Mouse (Mus musculus) heart, postnatal 0 days (tissue): ENCODE measurements around the gene Myo1d. TPM values are rescaled to one million over a fixed set of nuclear protein-coding genes. Genes with fewer than 3 reads are reported as not detected.

Experiments used
- ATAC-seq: fragments of 200-750 bp; cut with Nextera tagmentation; 2 replicates; pipeline ENCODE4 v1.8.0; 2017; ENCODE audit warnings: low read depth, moderate number of reproducible peaks, moderate library complexity; ENCODE audit not compliant: insufficient read depth
- DNase-seq: peaks from one replicate; pipeline ENCODE4 v3.0.0-alpha.2; 2016; ENCODE audit warnings: low spot score
- H3K27ac ChIP-seq: fragments of 300-500 bp; sonication (generic); 2 replicates; pipeline ENCODE4 v1.5.1; 2014; ENCODE audit warnings: low read depth, mild to moderate bottlenecking
- H3K27me3 ChIP-seq: fragments of 300-500 bp; sonication (generic); 2 replicates; pipeline ENCODE4 v1.6.1; 2014; ENCODE audit warnings: low read length, mixed read lengths; ENCODE audit not compliant: control insufficient read depth, insufficient read depth
- H3K36me3 ChIP-seq: fragments of 300-500 bp; sonication (generic); replicated peaks from 2 replicates; pipeline ENCODE4 v1.6.1; 2014; ENCODE audit warnings: low read length, mixed read lengths; ENCODE audit not compliant: control insufficient read depth, insufficient read depth
- H3K4me1 ChIP-seq: fragments of 300-500 bp; sonication (generic); 2 replicates; pipeline ENCODE4 v1.6.1; 2014; ENCODE audit warnings: antibody characterized with exemption; ENCODE audit not compliant: control insufficient read depth, insufficient read depth
- H3K4me2 ChIP-seq: fragments of 300-500 bp; sonication (generic); 2 replicates; pipeline ENCODE4 v1.6.1; 2014; ENCODE audit warnings: low read depth, mild to moderate bottlenecking, low read length, moderate library complexity
- H3K4me3 ChIP-seq: fragments of 300-500 bp; sonication (generic); 2 replicates; pipeline ENCODE4 v1.5.1; 2014; ENCODE audit warnings: low read depth, low read length
- H3K9ac ChIP-seq: fragments of 300-500 bp; sonication (generic); replicated peaks from 2 replicates; pipeline ENCODE4 v1.6.1; 2014; ENCODE audit warnings: low read depth, low read length, mixed read lengths
- H3K9me3 ChIP-seq: fragments of 300-500 bp; sonication (generic); replicated peaks from 2 replicates; pipeline ENCODE4 v1.6.1; 2016; ENCODE audit warnings: low read length; ENCODE audit not compliant: control insufficient read depth
- CTCF ChIP-seq: IDR thresholded peaks from 2 replicates; pipeline ENCODE4 v1.5.1; 2016; ENCODE audit warnings: antibody characterized with exemption, control low read depth, low read depth
- EP300 ChIP-seq: IDR thresholded peaks from 2 replicates; pipeline ENCODE4 v1.6.1; 2016; ENCODE audit warnings: antibody characterized with exemption, low read depth
- WGBS: fragments of 180-500 bp; shearing (Covaris S2); extraction: QIAGEN DNeasy Blood & Tissue Kit; methylation state at CpG from one replicate; pipeline ENCODE4 v1.1.7; 2014; 5-methylcytosine and 5-hydroxymethylcytosine counted together
- polyA plus RNA-seq: library from polyadenylated mRNA; unstranded; fragments of >200 nt; fragmentation: Nextera tagmentation; extraction: Ambion mirVana; gene quantifications from 2 replicates; pipeline ENCODE4 v1.2.1, GENCODE M21; 2015
- total RNA-seq: library from RNA; depleted of rRNA; stranded (reverse); fragments of >200 nt; gene quantifications from 2 replicates; pipeline ENCODE4 v1.2.3, GENCODE M21; 2014; ENCODE audit warnings: low replicate concordance

Myo1d gene
- total and polyA plus RNA-seq, 2 experiments from 2014 or later = 4.5 to 4.6 TPM

- TF ChIP-seq CTCF (no peak), EP300 (no peak)
- Histone ChIP-seq H3K36me3 (peaks cover 5% of the 10 kb centered on the region; the same call in 1 of the 2 replicates), H3K4me2 (no peak overlapping the region), H3K9me3 (no peaks in the 10 kb centered on the region), H3K4me3 (no peak overlapping the region), H3K27me3 (no peaks in the 10 kb centered on the region), H3K9ac (no peak overlapping the region), H3K4me1 (no peaks in the 10 kb centered on the region), H3K27ac (no peak overlapping the region)
- 22% methylated on average over 5 of the region's 5 CpGs for WGBS
- ATAC-seq (no peak), DNase-seq (no peak)
These were observed 190.4 kb downstream of the Myo1d start for GRCm38 (mm10) chr11:80589387-80589786.

DNA sequence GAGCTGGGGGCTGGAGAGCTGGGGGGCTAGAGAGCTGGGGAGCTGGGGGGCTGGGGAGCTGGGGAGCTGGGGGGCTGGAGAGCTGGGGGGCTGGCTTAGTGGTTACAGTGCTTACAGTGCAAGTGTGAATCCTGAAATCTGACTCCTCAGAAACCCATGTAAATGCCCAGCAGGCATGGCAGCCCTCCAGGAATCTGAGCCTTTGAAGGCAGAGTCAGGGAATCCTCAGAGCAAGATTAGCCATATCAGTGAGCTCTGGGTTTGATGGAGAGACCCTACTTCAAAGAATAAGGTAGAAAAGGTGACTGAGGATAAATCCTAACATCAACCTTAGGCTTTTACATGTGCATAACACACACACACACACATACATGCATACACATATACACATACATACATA lies 194.1 kb downstream of the Myo1d start:
- Histone ChIP-seq H3K27me3 (no peaks in the 10 kb centered on the region), H3K36me3 (no peaks in the 10 kb centered on the region), H3K4me2 (no peak overlapping the region), H3K4me3 (no peak overlapping the region), H3K27ac (no peak overlapping the region), H3K4me1 (no peaks in the 10 kb centered on the region), H3K9me3 (no peaks in the 10 kb centered on the region), H3K9ac (no peak overlapping the region)
- DNase-seq (no peak), ATAC-seq (no peak)
- TF ChIP-seq EP300 (no peak), CTCF (no peak)

DNA sequence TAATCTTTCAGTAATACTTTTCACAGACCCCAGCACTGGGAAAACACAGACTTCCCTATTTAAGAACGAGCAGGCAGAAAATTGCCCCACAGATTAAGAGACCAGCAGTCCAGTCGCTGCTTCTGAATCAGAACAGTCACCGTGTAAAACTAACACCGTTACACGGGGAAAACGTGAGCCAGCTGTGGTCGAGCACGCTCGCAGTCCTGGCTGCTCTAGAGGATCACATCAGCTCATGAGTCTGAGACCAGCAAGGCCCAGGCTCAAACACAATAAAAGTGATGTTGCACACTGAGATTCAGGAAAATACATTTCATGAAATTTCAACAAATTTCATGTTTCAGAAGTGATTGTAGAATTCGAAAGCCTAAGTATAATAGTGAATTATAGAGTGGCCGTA lies 194.6 kb downstream of the Myo1d start:
- H3K4me3 ChIP-seq = no peak overlapping the region
- no peak for ATAC-seq
- H3K27me3 ChIP-seq = no peaks in the 10 kb centered on the region
- DNase-seq = no peak
- H3K9ac ChIP-seq = no peak overlapping the region
- H3K36me3 ChIP-seq = no peaks in the 10 kb centered on the region
- H3K9me3 ChIP-seq = no peaks in the 10 kb centered on the region
- WGBS = 65% methylated on average over 11 of the region's 11 CpGs
- H3K27ac ChIP-seq = no peak overlapping the region
- no peak overlapping the region for H3K4me2 ChIP-seq
- no peaks in the 10 kb centered on the region for H3K4me1 ChIP-seq
- no peak for TF ChIP-seq CTCF
- TF ChIP-seq EP300 = no peak

GRCm38 (mm10) chr11:80580494-80580893 lies 199.3 kb downstream of the Myo1d start:
- Histone ChIP-seq H3K4me1 (no peaks in the 10 kb centered on the region), H3K27me3 (no peaks in the 10 kb centered on the region), H3K4me3 (no peak overlapping the region), H3K4me2 (no peak overlapping the region), H3K9me3 (no peaks in the 10 kb centered on the region), H3K27ac (no peak overlapping the region), H3K9ac (no peak overlapping the region), H3K36me3 (no peaks in the 10 kb centered on the region)
- DNase-seq = no peak
- no peak for TF ChIP-seq EP300
- no peak for TF ChIP-seq CTCF
- 68% methylated on average over 3 of the region's 3 CpGs for WGBS
- ATAC-seq = no peak

DNA sequence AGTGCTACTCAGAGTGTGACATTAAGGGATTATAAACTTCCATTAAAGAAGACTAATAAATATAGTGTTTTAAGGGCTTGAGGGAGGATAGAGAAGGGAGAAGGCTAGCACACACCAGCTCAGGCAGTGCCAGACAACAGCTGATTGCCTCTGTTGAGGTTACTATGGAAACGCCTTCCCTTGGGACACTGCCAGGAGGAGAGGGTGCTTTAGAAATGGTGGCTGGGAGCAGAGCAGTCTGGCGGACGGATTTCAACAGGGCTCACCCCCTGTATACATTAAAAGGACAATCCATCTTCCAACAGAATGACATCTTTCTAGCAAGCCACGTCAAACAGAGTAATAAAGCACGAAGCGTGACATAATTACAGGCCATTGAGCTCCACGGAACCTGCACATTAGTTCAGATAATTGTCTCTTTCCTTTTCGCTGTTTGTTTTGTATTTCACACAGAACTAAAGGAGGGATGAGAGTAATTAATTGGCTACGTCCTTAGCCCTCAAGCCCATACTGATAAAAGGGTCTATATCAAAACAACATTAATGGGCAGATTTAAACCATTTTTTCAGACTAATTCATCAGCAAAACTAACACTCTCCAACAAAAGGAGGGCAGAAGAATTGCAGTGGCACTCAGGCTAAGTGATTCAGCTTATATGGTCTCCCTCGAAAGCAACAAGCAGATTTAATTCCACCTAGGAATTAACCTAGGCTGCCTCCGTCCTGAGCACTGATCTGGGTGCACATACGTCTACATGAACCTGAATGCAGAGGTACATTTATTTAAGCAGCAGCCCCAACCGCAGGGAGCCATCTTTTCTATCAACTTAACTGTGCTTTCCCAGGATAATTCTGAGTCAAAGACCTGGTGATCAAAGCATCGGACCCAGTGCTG lies 201.8 kb downstream of the Myo1d start:
- H3K4me2 ChIP-seq = no peak overlapping the region
- ATAC-seq (no peak), DNase-seq (peak; percentile 14)
- H3K36me3 ChIP-seq = no peaks in the 10 kb centered on the region
- no peak for TF ChIP-seq EP300
- no peak for TF ChIP-seq CTCF
- no peaks in the 10 kb centered on the region for H3K4me1 ChIP-seq
- H3K27me3 ChIP-seq = no peaks in the 10 kb centered on the region
- H3K9me3 ChIP-seq = no peaks in the 10 kb centered on the region
- no peak overlapping the region for H3K9ac ChIP-seq
- no peak overlapping the region for H3K4me3 ChIP-seq
- H3K27ac ChIP-seq = no peak overlapping the region
- 48% methylated on average over 14 of the region's 14 CpGs for WGBS

- DNase-seq (no peak), ATAC-seq (no peak)
- Histone ChIP-seq H3K4me1 (no peaks in the 10 kb centered on the region), H3K9ac (no peak overlapping the region), H3K27ac (no peak overlapping the region), H3K4me2 (no peak overlapping the region), H3K4me3 (no peak overlapping the region), H3K36me3 (no peaks in the 10 kb centered on the region), H3K27me3 (no peaks in the 10 kb centered on the region), H3K9me3 (no peaks in the 10 kb centered on the region)
- no peak for TF ChIP-seq EP300
- TF ChIP-seq CTCF = no peak
- WGBS = 72% methylated on average over 3 of the region's 3 CpGs
These were observed 204.0 kb downstream of the Myo1d start for GRCm38 (mm10) chr11:80575794-80576193.
